Mouse (Mus musculus): ENCODE results near the gene Sdr9c7. TPM values are rescaled to one million over a fixed set of nuclear protein-coding genes. Genes with fewer than 3 reads are reported as not detected.
"Not testable (repeated sequence)": the region's sequence is repeated elsewhere in the genome, so short reads cannot be mapped to it uniquely, and the experiment has no call there.

Gene Sdr9c7
- polyA plus RNA-seq (2017; shearing (Covaris generic)): not detected

- no peak for ATAC-seq
Measured at GRCm38 (mm10) chr10:127898218-127898617, at the start of gene Sdr9c7. TSS of gene Sdr9c7 (plus strand) at chr10:127898518.

GRCm38 (mm10) chr10:127849628-127850027 lies 48.7 kb upstream of the Sdr9c7 start, which contains the start of gene Rdh19:
TSS of gene Rdh19 (plus strand) at chr10:127849928.
- ATAC-seq: no peak

GRCm38 (mm10) chr10:127856376-127856775 lies 41.9 kb upstream of the Sdr9c7 start:
- ATAC-seq: no peak

GRCm38 (mm10) chr10:127864931-127865330 lies 33.4 kb upstream of the Sdr9c7 start:
- no peak for ATAC-seq

- no peak for ATAC-seq
Measured at GRCm38 (mm10) chr10:127866232-127866631, 32.1 kb upstream of the Sdr9c7 start, which contains the start of gene Rdh16f2. TSS of gene Rdh16f2 (plus strand) at chr10:127866474.

GRCm38 (mm10) chr10:127872484-127872883 lies 25.8 kb upstream of the Sdr9c7 start:
- ATAC-seq: no peak

- ATAC-seq: no peak
Measured at GRCm38 (mm10) chr10:127877681-127878080, 20.6 kb upstream of the Sdr9c7 start.

- ATAC-seq: no peak
Measured at GRCm38 (mm10) chr10:127878262-127879057, 19.9 kb upstream of the Sdr9c7 start.

- no peak for ATAC-seq
Measured at GRCm38 (mm10) chr10:127879155-127879688, 19.1 kb upstream of the Sdr9c7 start.

GRCm38 (mm10) chr10:127881041-127881440 lies 17.3 kb upstream of the Sdr9c7 start:
- ATAC-seq: no peak

- no peak for ATAC-seq
Measured at GRCm38 (mm10) chr10:127886551-127886950, 11.8 kb upstream of the Sdr9c7 start.

- ATAC-seq: no peak
Measured at GRCm38 (mm10) chr10:127886971-127887370, 11.3 kb upstream of the Sdr9c7 start.

- ATAC-seq: no peak
Measured at GRCm38 (mm10) chr10:127888605-127889004, 9.7 kb upstream of the Sdr9c7 start, which contains the start of gene Rdh7. TSS of gene Rdh7 (minus strand) at chr10:127888817.

GRCm38 (mm10) chr10:127891481-127891880 lies 6.8 kb upstream of the Sdr9c7 start:
- ATAC-seq: no peak

- not testable (repeated sequence) for ATAC-seq
Measured at GRCm38 (mm10) chr10:127893163-127894022, 4.9 kb upstream of the Sdr9c7 start.

GRCm38 (mm10) chr10:127896705-127897104 lies 1.6 kb upstream of the Sdr9c7 start:
- ATAC-seq: no peak

- no peak for ATAC-seq
Measured at GRCm38 (mm10) chr10:127897506-127897905, 812 bp upstream of the Sdr9c7 start.

GRCm38 (mm10) chr10:127899783-127900182 lies 1.5 kb downstream of the Sdr9c7 start:
- ATAC-seq: no peak

GRCm38 (mm10) chr10:127901751-127902150 lies 3.4 kb downstream of the Sdr9c7 start:
- no peak for ATAC-seq

GRCm38 (mm10) chr10:127903116-127903515 lies 4.8 kb downstream of the Sdr9c7 start:
- ATAC-seq: no peak

GRCm38 (mm10) chr10:127904718-127905446 lies 6.6 kb downstream of the Sdr9c7 start:
- ATAC-seq: no peak

- no peak for ATAC-seq
Measured at GRCm38 (mm10) chr10:127906138-127906537, 7.8 kb downstream of the Sdr9c7 start.

Data from activated CD4-positive, CD25-positive, alpha-beta regulatory T cell, adult 4 months (primary cell).